Mouse (Mus musculus) bone marrow, adult 2 months (tissue): ENCODE measurements around the gene Grm7.

Experiments used
- CTCF ChIP-seq: fragments of 200-500 bp; IDR thresholded peaks from 2 replicates; pipeline ENCODE4 v1.5.1; 2011; ENCODE audit warnings: low read length, control low read depth; ENCODE audit not compliant: control insufficient read depth, insufficient read depth
- POLR2A ChIP-seq: fragments of 200-500 bp; IDR thresholded peaks from 2 replicates; pipeline ENCODE4 v1.6.1; 2011; ENCODE audit warnings: low read depth, mild to moderate bottlenecking, control low read depth, low read length, borderline replicate concordance; ENCODE audit not compliant: control insufficient read depth

DNA sequence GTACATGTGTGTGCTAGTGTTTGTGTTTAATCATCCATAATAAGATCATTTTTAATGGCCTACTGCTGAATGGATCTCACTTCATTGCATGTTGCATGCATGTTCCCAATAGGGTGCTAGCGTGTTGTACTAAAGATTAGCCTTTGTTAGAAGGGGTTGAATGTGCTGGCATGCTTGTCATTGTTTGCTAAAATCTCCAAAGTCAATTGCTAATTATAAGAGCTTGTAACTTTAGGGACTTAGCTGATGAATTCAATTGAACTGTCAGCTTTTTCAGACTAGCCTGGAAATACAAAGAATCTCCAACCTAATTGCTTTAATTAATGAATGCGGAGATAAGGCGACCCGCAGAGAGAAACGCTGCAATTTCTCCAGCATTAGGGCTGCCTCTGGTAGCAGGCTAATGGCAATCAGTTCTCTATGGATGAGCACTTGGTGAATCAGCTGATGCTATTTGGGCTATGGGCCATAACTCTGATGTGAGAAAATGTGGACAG, 648.2 kb downstream of the Grm7 start:
- TF ChIP-seq CTCF = no peak
- TF ChIP-seq POLR2A = no peak
